Mouse (Mus musculus) kidney, embryonic 16.5 days (tissue): ENCODE data around the gene Rpp40. TPM values are rescaled to one million over a fixed set of nuclear protein-coding genes. Genes with fewer than 3 reads are reported as not detected.
A peak's percentile ranks its signal among the peaks of the same experiment; 100 is the strongest.

Experiments used
- ATAC-seq: fragments of 200-750 bp; cut with Nextera tagmentation; 2 replicates; pipeline ENCODE4 v1.8.0; 2017; ENCODE audit warnings: moderate TSS enrichment; ENCODE audit not compliant: low FRiP score, low TSS enrichment
- H3K27ac ChIP-seq: fragments of 300-500 bp; sonication (generic); 2 replicates; pipeline ENCODE4 v1.5.1; 2014; ENCODE audit warnings: low read length
- H3K27me3 ChIP-seq: fragments of 300-500 bp; sonication (generic); 2 replicates; pipeline ENCODE4 v1.6.1; 2014; ENCODE audit warnings: low read length, control low read depth, mixed read lengths; ENCODE audit not compliant: insufficient read depth
- H3K36me3 ChIP-seq: fragments of 300-500 bp; sonication (generic); 2 replicates; pipeline ENCODE4 v1.6.1; 2014; ENCODE audit warnings: low read length, control low read depth, mixed read lengths; ENCODE audit not compliant: insufficient read depth
- H3K4me1 ChIP-seq: fragments of 300-500 bp; sonication (generic); 2 replicates; pipeline ENCODE4 v1.6.1; 2014; ENCODE audit warnings: low read length, control low read depth, mixed read lengths; ENCODE audit not compliant: insufficient read depth
- H3K4me2 ChIP-seq: fragments of 300-500 bp; sonication (generic); replicated peaks from 2 replicates; pipeline ENCODE4 v1.6.1; 2014; ENCODE audit warnings: low read depth, low read length
- H3K4me3 ChIP-seq: fragments of 300-500 bp; sonication (generic); 2 replicates; pipeline ENCODE4 v1.5.1; 2014; ENCODE audit warnings: mild to moderate bottlenecking, low read length
- H3K9ac ChIP-seq: fragments of 300-500 bp; sonication (generic); replicated peaks from 2 replicates; pipeline ENCODE4 v1.6.1; 2014; ENCODE audit warnings: low read length
- H3K9me3 ChIP-seq: fragments of 300-500 bp; sonication (generic); 2 replicates; pipeline ENCODE4 v1.6.1; 2016; ENCODE audit warnings: low read length, control low read depth
- WGBS: fragments of 180-500 bp; shearing (Covaris S2); extraction: QIAGEN DNeasy Blood & Tissue Kit; methylation state at CpG from one replicate; pipeline ENCODE4 v1.1.7; 2014; 5-methylcytosine and 5-hydroxymethylcytosine counted together
- polyA plus RNA-seq: library from polyadenylated mRNA; unstranded; fragments of >200 nt; fragmentation: Nextera tagmentation; extraction: Ambion mirVana; gene quantifications from 2 replicates; pipeline ENCODE4 v1.2.1, GENCODE M21; 2015

Gene Rpp40
- polyA plus RNA-seq, 1 experiment from 2014 or later = 16.1 TPM

DNA sequence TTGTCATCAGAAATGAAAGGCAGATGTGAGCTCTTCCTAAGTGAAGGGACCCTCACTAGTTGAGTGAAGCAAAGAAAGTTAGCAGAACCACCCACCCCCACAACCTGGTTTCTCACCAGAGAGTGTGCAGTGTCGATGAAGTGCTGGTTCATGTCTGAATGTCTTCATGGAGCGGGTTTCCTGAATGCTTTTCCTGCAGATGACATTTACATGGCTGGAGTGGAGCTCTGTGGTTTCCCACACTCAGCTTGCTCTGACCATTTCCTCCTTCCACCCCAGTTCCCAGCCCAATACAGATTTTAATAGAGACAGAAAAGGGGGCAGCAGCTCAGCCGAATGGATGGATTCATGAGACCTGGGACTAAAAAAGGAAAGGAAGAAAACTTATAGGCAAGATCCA is 13.3 kb downstream of the Rpp40 start:
- no peak for ATAC-seq
- no peak overlapping the region for H3K4me2 ChIP-seq
- H3K27me3 ChIP-seq = no peaks in the 10 kb centered on the region
- no peak overlapping the region for H3K27ac ChIP-seq
- WGBS = 82% methylated on average over 3 of the region's 3 CpGs
- no peak overlapping the region for H3K4me3 ChIP-seq
- H3K36me3 ChIP-seq = peaks cover 12% of the 10 kb centered on the region
- no peak overlapping the region for H3K9ac ChIP-seq
- no peaks in the 10 kb centered on the region for H3K4me1 ChIP-seq
- H3K9me3 ChIP-seq = peaks cover 3% of the 10 kb centered on the region; the same call in 1 of the 2 replicates

DNA sequence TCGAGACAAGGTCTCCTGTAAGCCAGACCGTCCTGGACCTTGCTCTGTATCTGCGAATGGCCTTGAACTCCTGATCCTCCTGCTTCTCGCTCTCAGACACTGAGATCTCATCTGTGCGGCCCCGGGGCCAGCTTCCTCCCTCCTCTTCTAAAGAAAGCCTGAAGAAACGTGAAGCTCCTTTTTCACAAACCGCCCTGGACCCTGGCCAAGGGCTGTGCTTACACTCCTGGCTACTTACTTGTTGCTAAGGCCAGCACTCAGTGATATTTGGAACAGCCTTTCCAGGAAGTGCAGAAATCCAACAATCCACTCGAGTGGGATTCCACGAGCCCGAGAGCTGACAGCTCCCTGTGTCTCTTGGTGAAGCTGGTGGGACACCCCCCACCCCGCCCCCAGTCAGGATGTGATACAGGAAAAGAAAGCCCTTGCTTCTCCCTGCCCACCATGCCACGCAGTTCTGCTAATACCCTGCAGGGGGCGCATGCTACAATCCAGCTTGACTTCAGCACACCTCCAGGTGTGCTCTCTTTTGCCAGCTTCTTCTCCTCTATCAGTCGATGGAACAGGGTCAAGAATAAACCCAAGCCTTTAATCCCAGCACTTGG is 19.9 kb downstream of the Rpp40 start:
- WGBS = 29% methylated on average over 15 of the region's 15 CpGs
- 0 out of 2 replicates have a peak overlapping the region, but pooled peaks have one; percentile 17 for H3K9ac ChIP-seq
- peaks cover 3% of the 10 kb centered on the region; the same call in 1 of the 2 replicates for H3K9me3 ChIP-seq
- H3K36me3 ChIP-seq = no peaks in the 10 kb centered on the region
- H3K4me3 ChIP-seq = no peak overlapping the region
- H3K27me3 ChIP-seq = no peaks in the 10 kb centered on the region
- ATAC-seq = peak; percentile 27; the same call in 1 of the 2 replicates
- 0 out of 2 replicates have a peak overlapping the region, but pooled peaks have one; percentile 15 for H3K4me2 ChIP-seq
- H3K27ac ChIP-seq = no peak overlapping the region
- no peaks in the 10 kb centered on the region for H3K4me1 ChIP-seq

DNA sequence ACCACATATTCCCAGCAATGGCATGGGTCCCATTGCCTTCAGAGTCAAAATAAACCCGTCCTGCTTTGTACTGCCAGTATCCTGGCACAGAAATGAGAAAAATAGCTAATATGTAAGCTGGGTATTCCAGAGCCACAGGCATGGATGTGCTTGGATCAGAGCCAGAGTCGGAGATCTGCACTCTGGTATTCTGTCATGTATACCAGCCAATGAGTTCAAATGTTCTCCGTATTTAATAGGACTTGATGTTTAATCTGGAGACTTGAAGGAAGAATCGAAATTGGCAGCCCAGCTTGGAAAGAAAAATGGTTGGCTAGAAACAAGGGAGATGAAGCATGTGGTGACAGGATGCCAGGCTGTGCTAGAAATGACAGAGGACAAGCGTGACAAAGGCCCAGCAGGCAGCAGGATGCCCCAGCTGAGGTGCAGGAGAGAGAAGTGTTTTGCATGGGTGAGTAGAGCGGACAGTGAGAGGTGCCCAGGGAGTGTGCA is 25.6 kb downstream of the Rpp40 start:
- Histone ChIP-seq H3K36me3 (no peaks in the 10 kb centered on the region), H3K27ac (no peak overlapping the region), H3K9me3 (no peaks in the 10 kb centered on the region), H3K27me3 (no peaks in the 10 kb centered on the region), H3K4me3 (no peak overlapping the region), H3K4me1 (0 out of 2 replicates have a peak, but pooled peaks cover 3% of the 10 kb centered on the region), H3K4me2 (no peak overlapping the region), H3K9ac (no peak overlapping the region)
- WGBS = 82% methylated on average over 6 of the region's 6 CpGs
- ATAC-seq = no peak

DNA sequence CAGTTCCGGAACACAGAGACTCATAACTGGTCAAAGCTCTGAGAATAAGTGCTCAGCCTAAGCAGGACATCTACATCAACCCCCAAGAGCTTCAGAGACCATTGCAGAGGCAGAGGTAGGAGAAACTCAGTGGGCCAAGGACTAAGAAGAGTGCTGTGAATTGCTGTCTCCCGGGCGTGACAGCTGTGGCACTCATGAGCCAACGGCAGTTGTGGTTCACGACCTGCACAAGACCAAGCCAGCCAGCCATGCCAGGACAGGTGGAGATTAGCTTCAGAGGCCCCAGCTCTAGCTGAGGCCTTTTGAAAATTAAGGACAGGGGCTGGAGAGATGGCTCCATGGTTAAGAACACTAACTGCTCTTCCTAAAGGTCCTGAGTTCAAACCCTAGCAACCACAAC is 26.6 kb downstream of the Rpp40 start:
- Histone ChIP-seq H3K4me2 (no peak overlapping the region), H3K36me3 (0 out of 2 replicates have a peak, but pooled peaks cover 1% of the 10 kb centered on the region), H3K27me3 (no peaks in the 10 kb centered on the region), H3K27ac (no peak overlapping the region), H3K4me1 (0 out of 2 replicates have a peak, but pooled peaks cover 3% of the 10 kb centered on the region), H3K9ac (no peak overlapping the region), H3K9me3 (no peaks in the 10 kb centered on the region), H3K4me3 (no peak overlapping the region)
- WGBS = 75% methylated on average over 5 of the region's 5 CpGs
- ATAC-seq = no peak

DNA sequence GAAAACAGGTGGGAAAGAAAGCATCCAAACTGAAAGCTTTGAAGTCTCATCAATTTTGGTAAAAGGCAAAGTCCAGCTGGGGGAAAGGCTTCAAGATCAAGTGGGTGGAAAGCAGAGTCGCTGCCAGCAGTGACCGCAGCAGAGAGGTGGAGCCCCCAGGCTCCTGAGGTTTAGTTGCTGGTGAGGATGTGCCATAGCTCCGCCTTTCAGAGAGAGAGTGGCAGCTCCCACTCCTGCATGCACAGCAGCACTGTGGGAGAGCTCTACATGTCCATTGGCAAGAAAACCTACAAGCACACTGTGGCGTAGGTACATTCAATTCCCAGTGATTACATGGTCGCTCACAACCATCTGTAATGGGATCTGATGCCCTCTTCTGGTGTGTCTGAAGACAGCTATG is 27.1 kb downstream of the Rpp40 start:
- 0 out of 2 replicates have a peak, but pooled peaks cover 5% of the 10 kb centered on the region for H3K36me3 ChIP-seq
- H3K9ac ChIP-seq = no peak overlapping the region
- H3K4me2 ChIP-seq = no peak overlapping the region
- H3K27ac ChIP-seq = no peak overlapping the region
- no peaks in the 10 kb centered on the region for H3K9me3 ChIP-seq
- no peak overlapping the region for H3K4me3 ChIP-seq
- no peaks in the 10 kb centered on the region for H3K27me3 ChIP-seq
- H3K4me1 ChIP-seq = 0 out of 2 replicates have a peak, but pooled peaks cover 3% of the 10 kb centered on the region
- WGBS = 45% methylated on average over 5 of the region's 5 CpGs
- ATAC-seq = no peak

DNA sequence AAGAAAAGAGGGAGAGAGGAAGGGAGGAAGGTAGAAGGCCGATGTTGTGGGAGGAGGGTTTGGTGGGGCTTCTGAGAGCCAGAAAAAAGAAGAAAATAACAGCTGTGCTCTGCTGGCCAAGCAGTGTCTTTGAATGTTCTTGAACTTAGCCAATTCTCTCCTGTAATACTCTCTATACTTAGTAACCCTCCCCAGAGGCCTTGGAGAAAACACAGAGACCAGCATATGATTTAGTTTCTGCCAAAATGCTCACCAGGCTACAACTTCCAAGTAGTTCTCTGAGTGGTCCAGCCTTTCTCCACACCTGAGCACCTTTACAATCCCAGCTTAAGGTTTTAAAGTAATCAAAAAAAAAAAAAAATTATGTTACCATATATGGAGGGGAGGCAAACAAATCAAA is 27.9 kb downstream of the Rpp40 start:
- H3K9me3 ChIP-seq = no peaks in the 10 kb centered on the region
- no peaks in the 10 kb centered on the region for H3K27me3 ChIP-seq
- H3K27ac ChIP-seq = no peak overlapping the region
- H3K4me3 ChIP-seq = no peak overlapping the region
- H3K9ac ChIP-seq = no peak overlapping the region
- ATAC-seq = no peak
- WGBS = 44% methylated on average over 1 of the region's 1 CpGs
- 0 out of 2 replicates have a peak, but pooled peaks cover 3% of the 10 kb centered on the region for H3K4me1 ChIP-seq
- no peak overlapping the region for H3K4me2 ChIP-seq
- 0 out of 2 replicates have a peak, but pooled peaks cover 5% of the 10 kb centered on the region for H3K36me3 ChIP-seq

DNA sequence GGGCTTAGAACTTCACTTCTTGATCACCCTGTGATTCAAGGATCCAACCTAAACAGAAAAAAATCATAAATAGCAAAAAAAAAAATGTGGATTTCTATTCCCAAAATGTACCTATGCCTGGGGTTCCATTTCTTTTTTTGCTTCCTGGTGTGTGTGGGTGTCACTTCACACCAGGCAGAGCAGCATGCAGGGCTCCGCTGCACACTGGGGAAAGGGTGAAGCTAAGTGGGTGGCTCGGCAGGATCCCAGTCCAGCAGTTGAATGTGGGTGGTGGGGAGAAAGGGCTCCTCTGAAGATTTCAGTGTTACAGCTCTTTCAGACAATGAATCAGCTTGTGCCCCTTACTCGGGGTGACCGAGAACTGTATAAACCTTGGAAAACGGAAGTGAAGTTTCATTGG is 30.8 kb downstream of the Rpp40 start:
- H3K4me2 ChIP-seq = no peak overlapping the region
- 86% methylated on average over 5 of the region's 5 CpGs for WGBS
- no peak for ATAC-seq
- H3K4me1 ChIP-seq = 0 out of 2 replicates have a peak, but pooled peaks cover 3% of the 10 kb centered on the region
- H3K27me3 ChIP-seq = no peaks in the 10 kb centered on the region
- no peak overlapping the region for H3K27ac ChIP-seq
- H3K36me3 ChIP-seq = peaks cover 15% of the 10 kb centered on the region
- no peaks in the 10 kb centered on the region for H3K9me3 ChIP-seq
- H3K4me3 ChIP-seq = no peak overlapping the region
- no peak overlapping the region for H3K9ac ChIP-seq

DNA sequence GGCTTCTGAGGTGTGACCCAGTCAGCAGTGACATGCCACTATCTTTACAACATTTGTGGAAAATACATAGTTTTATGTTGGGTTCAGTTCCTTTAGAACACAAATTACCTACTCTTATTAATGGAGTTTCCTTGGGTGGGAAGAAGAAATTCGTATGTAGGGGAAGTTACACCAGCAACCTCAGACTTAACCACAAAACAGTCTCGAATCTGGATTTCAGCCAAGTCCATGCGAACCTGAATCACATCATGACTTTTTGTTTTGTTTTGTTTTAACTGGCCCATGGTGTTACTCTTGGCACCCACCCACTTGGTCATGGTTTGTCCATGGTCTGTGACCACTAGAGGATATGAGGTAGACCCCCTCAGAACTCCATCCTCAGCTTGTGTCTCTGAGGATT is 35.1 kb downstream of the Rpp40 start:
- Histone ChIP-seq H3K9ac (no peak overlapping the region), H3K4me1 (no peaks in the 10 kb centered on the region), H3K27ac (no peak overlapping the region), H3K4me3 (no peak overlapping the region), H3K4me2 (no peak overlapping the region), H3K9me3 (no peaks in the 10 kb centered on the region), H3K36me3 (peaks cover 15% of the 10 kb centered on the region), H3K27me3 (no peaks in the 10 kb centered on the region)
- WGBS = 51% methylated on average over 3 of the region's 3 CpGs
- ATAC-seq = no peak

DNA sequence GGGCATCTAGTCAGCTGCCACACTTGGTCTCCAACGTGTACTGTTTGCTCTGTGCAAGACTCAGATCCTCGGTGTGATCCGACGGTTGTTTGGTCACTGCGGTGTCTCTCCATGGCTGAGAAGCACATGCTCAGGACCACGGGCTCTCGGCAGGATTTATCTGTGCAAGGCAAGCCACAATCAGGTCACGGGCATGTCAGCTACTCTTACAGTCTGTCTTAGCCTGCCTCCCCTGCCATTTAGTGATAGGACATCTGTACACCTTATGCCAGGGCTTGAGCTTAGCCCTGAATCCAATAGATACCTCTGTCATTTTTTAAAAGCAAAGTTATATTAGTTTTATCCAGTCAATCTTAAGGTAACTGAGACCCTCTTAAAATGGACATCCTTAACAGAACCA is 35.5 kb downstream of the Rpp40 start:
- no peak for ATAC-seq
- no peaks in the 10 kb centered on the region for H3K27me3 ChIP-seq
- no peak overlapping the region for H3K27ac ChIP-seq
- WGBS = 88% methylated on average over 8 of the region's 8 CpGs
- no peaks in the 10 kb centered on the region for H3K9me3 ChIP-seq
- H3K4me2 ChIP-seq = no peak overlapping the region
- no peak overlapping the region for H3K9ac ChIP-seq
- H3K4me1 ChIP-seq = no peaks in the 10 kb centered on the region
- no peak overlapping the region for H3K4me3 ChIP-seq
- peaks cover 15% of the 10 kb centered on the region for H3K36me3 ChIP-seq

DNA sequence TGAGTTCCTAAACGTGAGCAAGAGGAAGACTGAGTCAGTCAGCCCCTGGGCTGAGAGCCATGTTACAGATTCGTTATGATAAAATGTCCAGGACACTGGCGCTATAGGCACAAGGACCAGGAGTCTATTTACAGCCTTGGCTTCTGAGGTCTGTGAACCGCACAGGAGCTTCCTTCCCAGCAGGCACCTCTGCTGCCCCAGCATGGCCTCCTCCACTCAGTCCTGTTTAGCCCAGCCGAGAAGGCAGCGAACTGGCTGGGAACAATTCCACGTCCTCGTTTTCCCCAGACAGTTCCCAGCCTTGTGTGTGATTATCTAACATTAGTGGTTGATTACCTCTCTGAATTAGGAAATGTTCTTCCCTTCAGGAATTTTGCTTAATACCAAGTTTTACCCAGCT is 45.2 kb downstream of the Rpp40 start:
- Histone ChIP-seq H3K27me3 (no peaks in the 10 kb centered on the region), H3K27ac (no peak overlapping the region), H3K4me2 (no peak overlapping the region), H3K4me1 (no peaks in the 10 kb centered on the region), H3K36me3 (peaks cover 22% of the 10 kb centered on the region), H3K9ac (no peak overlapping the region), H3K9me3 (no peaks in the 10 kb centered on the region), H3K4me3 (no peak overlapping the region)
- 74% methylated on average over 8 of the region's 8 CpGs for WGBS
- ATAC-seq = no peak
